Mouse (Mus musculus): ENCODE results near the gene Map7d2. TPM values are rescaled to one million over a fixed set of nuclear protein-coding genes. Genes with fewer than 3 reads are reported as not detected.
"Not testable (repeated sequence)": the region's sequence is repeated elsewhere in the genome, so short reads cannot be mapped to it uniquely, and the experiment has no call there.

The Map7d2 gene
- polyA plus RNA-seq, 1 experiment from 2014 or later = 1.5 TPM

GRCm38 (mm10) chrX:159447133-159447532 lies 32.8 kb downstream of the Map7d2 start:
- no peak overlapping the region for H3K4me2 ChIP-seq (replicated peaks)
- H3K9me3 ChIP-seq = no peaks in the 10 kb centered on the region
- 88% methylated on average over 1 of the region's 1 CpGs for WGBS
- H3K4me3 ChIP-seq (replicated peaks) = no peak overlapping the region
- ATAC-seq = no peak
- H3K4me1 ChIP-seq (replicated peaks) = no peaks in the 10 kb centered on the region
- H3K9ac ChIP-seq = no peak overlapping the region
- H3K27me3 ChIP-seq (replicated peaks) = no peaks in the 10 kb centered on the region
- no peaks in the 10 kb centered on the region for H3K36me3 ChIP-seq
- no peak overlapping the region for H3K27ac ChIP-seq

- H3K4me3 ChIP-seq (replicated peaks) = no peak overlapping the region
- H3K9ac ChIP-seq = no peak overlapping the region
- ATAC-seq = no peak
These were observed 44.8 kb downstream of the Map7d2 start for GRCm38 (mm10) chrX:159459006-159459654.

GRCm38 (mm10) chrX:159474799-159475198 lies 60.4 kb downstream of the Map7d2 start:
- no peaks in the 10 kb centered on the region for H3K27me3 ChIP-seq (replicated peaks)
- H3K9me3 ChIP-seq = no peaks in the 10 kb centered on the region
- H3K4me1 ChIP-seq (replicated peaks) = no peaks in the 10 kb centered on the region
- 86% methylated on average over 1 of the region's 1 CpGs for WGBS
- H3K9ac ChIP-seq = no peak overlapping the region
- H3K4me3 ChIP-seq (replicated peaks) = no peak overlapping the region
- ATAC-seq = no peak
- no peaks in the 10 kb centered on the region for H3K36me3 ChIP-seq
- H3K4me2 ChIP-seq (replicated peaks) = no peak overlapping the region
- H3K27ac ChIP-seq = no peak overlapping the region

More at GRCm38 (mm10) chrX:159459006-159459654, 44.8 kb downstream of the Map7d2 start:
- Histone ChIP-seq H3K4me1 (replicated peaks) (no peaks in the 10 kb centered on the region), H3K9me3 (no peaks in the 10 kb centered on the region), H3K27ac (no peak overlapping the region), H3K36me3 (no peaks in the 10 kb centered on the region), H3K4me2 (replicated peaks) (no peak overlapping the region), H3K27me3 (replicated peaks) (no peaks in the 10 kb centered on the region)
- 64% methylated on average over 7 of the region's 7 CpGs for WGBS

- not testable (repeated sequence) for H3K4me2 ChIP-seq (replicated peaks); ATAC-seq; H3K27ac ChIP-seq; H3K27me3 ChIP-seq (replicated peaks); H3K36me3 ChIP-seq; H3K4me3 ChIP-seq (replicated peaks); H3K4me1 ChIP-seq (replicated peaks); H3K9ac ChIP-seq; H3K9me3 ChIP-seq
- 81% methylated on average over 4 of the region's 4 CpGs for WGBS
These were observed 64.0 kb downstream of the Map7d2 start for GRCm38 (mm10) chrX:159478243-159478940.

- Histone ChIP-seq H3K4me1 (replicated peaks) (no peaks in the 10 kb centered on the region), H3K9ac (no peak overlapping the region), H3K27me3 (replicated peaks) (no peaks in the 10 kb centered on the region), H3K4me3 (replicated peaks) (no peak overlapping the region), H3K9me3 (no peaks in the 10 kb centered on the region), H3K36me3 (no peaks in the 10 kb centered on the region), H3K4me2 (replicated peaks) (no peak overlapping the region), H3K27ac (no peak overlapping the region)
- no peak for ATAC-seq
- 78% methylated on average over 1 of the region's 1 CpGs for WGBS
These were observed 69.9 kb downstream of the Map7d2 start for GRCm38 (mm10) chrX:159484247-159484646.

- Histone ChIP-seq H3K27ac (no peak overlapping the region), H3K4me1 (replicated peaks) (no peaks in the 10 kb centered on the region), H3K4me2 (replicated peaks) (no peak overlapping the region), H3K9ac (no peak overlapping the region), H3K9me3 (no peaks in the 10 kb centered on the region), H3K36me3 (no peaks in the 10 kb centered on the region), H3K27me3 (replicated peaks) (no peaks in the 10 kb centered on the region), H3K4me3 (replicated peaks) (no peak overlapping the region)
- ATAC-seq = no peak
- 53% methylated on average over 2 of the region's 2 CpGs for WGBS
These were observed 88.8 kb downstream of the Map7d2 start for GRCm38 (mm10) chrX:159503181-159503580.

GRCm38 (mm10) chrX:159508331-159509036 lies 94.1 kb downstream of the Map7d2 start:
- Histone ChIP-seq H3K9ac (no peak overlapping the region), H3K27ac (no peak overlapping the region), H3K36me3 (no peaks in the 10 kb centered on the region), H3K4me3 (replicated peaks) (no peak overlapping the region), H3K4me2 (replicated peaks) (no peak overlapping the region), H3K27me3 (replicated peaks) (no peaks in the 10 kb centered on the region), H3K9me3 (no peaks in the 10 kb centered on the region), H3K4me1 (replicated peaks) (no peaks in the 10 kb centered on the region)
- WGBS = 56% methylated on average over 19 of the region's 19 CpGs
- no peak for ATAC-seq

GRCm38 (mm10) chrX:159509042-159509441 lies 94.7 kb downstream of the Map7d2 start:
- no peak overlapping the region for H3K9ac ChIP-seq
- no peak overlapping the region for H3K4me2 ChIP-seq (replicated peaks)
- no peak overlapping the region for H3K27ac ChIP-seq
- H3K4me1 ChIP-seq (replicated peaks) = no peaks in the 10 kb centered on the region
- no peak for ATAC-seq
- 67% methylated on average over 4 of the region's 4 CpGs for WGBS
- H3K36me3 ChIP-seq = no peaks in the 10 kb centered on the region
- H3K4me3 ChIP-seq (replicated peaks) = no peak overlapping the region
- H3K9me3 ChIP-seq = no peaks in the 10 kb centered on the region
- no peaks in the 10 kb centered on the region for H3K27me3 ChIP-seq (replicated peaks)

GRCm38 (mm10) chrX:159509847-159510715 lies 95.7 kb downstream of the Map7d2 start:
- WGBS = 77% methylated on average over 19 of the region's 19 CpGs
- no peak for ATAC-seq
- H3K4me2 ChIP-seq (replicated peaks) = no peak overlapping the region
- H3K4me3 ChIP-seq (replicated peaks) = no peak overlapping the region
- H3K36me3 ChIP-seq = no peaks in the 10 kb centered on the region
- no peak overlapping the region for H3K9ac ChIP-seq
- no peaks in the 10 kb centered on the region for H3K27me3 ChIP-seq (replicated peaks)
- H3K4me1 ChIP-seq (replicated peaks) = no peaks in the 10 kb centered on the region
- H3K27ac ChIP-seq = no peak overlapping the region
- H3K9me3 ChIP-seq = no peaks in the 10 kb centered on the region

- no peak overlapping the region for H3K4me2 ChIP-seq (replicated peaks)
- no peaks in the 10 kb centered on the region for H3K4me1 ChIP-seq (replicated peaks)
- no peak overlapping the region for H3K27ac ChIP-seq
- H3K36me3 ChIP-seq = no peaks in the 10 kb centered on the region
- H3K27me3 ChIP-seq (replicated peaks) = no peaks in the 10 kb centered on the region
- H3K9ac ChIP-seq = no peak overlapping the region
- no peaks in the 10 kb centered on the region for H3K9me3 ChIP-seq
- 75% methylated on average over 9 of the region's 9 CpGs for WGBS
- ATAC-seq = no peak
- no peak overlapping the region for H3K4me3 ChIP-seq (replicated peaks)
These were observed 96.3 kb downstream of the Map7d2 start for GRCm38 (mm10) chrX:159510716-159511051.

GRCm38 (mm10) chrX:159515599-159515998 lies 101.2 kb downstream of the Map7d2 start:
- Histone ChIP-seq H3K9me3 (no peaks in the 10 kb centered on the region), H3K4me1 (replicated peaks) (no peaks in the 10 kb centered on the region), H3K36me3 (no peaks in the 10 kb centered on the region), H3K27ac (no peak overlapping the region), H3K4me3 (replicated peaks) (no peak overlapping the region), H3K27me3 (replicated peaks) (no peaks in the 10 kb centered on the region), H3K9ac (no peak overlapping the region), H3K4me2 (replicated peaks) (no peak overlapping the region)
- WGBS = 88% methylated on average over 6 of the region's 6 CpGs
- ATAC-seq = no peak

GRCm38 (mm10) chrX:159521780-159522179 lies 107.4 kb downstream of the Map7d2 start:
- Histone ChIP-seq H3K4me1 (replicated peaks) (no peaks in the 10 kb centered on the region), H3K27me3 (replicated peaks) (no peaks in the 10 kb centered on the region), H3K9me3 (no peaks in the 10 kb centered on the region), H3K4me3 (replicated peaks) (no peak overlapping the region), H3K27ac (no peak overlapping the region), H3K36me3 (no peaks in the 10 kb centered on the region), H3K4me2 (replicated peaks) (no peak overlapping the region), H3K9ac (no peak overlapping the region)
- no peak for ATAC-seq
- 73% methylated on average over 3 of the region's 3 CpGs for WGBS
